Mouse (Mus musculus) testis, postnatal 10 days (tissue): ENCODE measurements around the gene Synpr.

Experiments
- DNase-seq: peaks from one replicate; pipeline ENCODE4 v3.0.0; 2021; ENCODE audit warnings: low spot score

Synpr gene

GRCm38 (mm10) chr14:13355569-13356362 lies 71.2 kb downstream of the Synpr start:
- DNase-seq, result peak; percentile 58

GRCm38 (mm10) chr14:13357101-13357667 lies 72.6 kb downstream of the Synpr start:
- DNase-seq, result no peak

GRCm38 (mm10) chr14:13358037-13358436 lies 73.5 kb downstream of the Synpr start:
- DNase-seq, result no peak

DNA sequence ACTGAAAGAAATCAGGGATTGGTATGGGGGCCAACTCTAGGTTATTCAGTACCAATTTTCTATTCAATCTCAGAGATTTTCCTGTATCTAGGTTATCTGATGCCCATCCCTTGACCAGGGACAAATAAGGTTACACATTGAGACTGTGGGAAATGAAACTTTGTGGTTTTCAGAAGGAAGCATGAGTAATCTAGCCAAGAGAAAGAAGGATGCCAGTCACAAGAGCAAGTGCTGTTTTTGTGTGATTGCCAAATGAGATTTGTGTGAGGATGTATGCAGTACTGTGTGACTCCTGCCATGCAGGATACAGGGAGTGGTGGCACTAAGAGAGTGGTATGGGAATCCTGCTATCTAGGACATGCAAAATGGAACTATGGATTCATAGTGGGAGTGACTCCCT lies 76.6 kb downstream of the Synpr start:
- no peak for DNase-seq

DNA sequence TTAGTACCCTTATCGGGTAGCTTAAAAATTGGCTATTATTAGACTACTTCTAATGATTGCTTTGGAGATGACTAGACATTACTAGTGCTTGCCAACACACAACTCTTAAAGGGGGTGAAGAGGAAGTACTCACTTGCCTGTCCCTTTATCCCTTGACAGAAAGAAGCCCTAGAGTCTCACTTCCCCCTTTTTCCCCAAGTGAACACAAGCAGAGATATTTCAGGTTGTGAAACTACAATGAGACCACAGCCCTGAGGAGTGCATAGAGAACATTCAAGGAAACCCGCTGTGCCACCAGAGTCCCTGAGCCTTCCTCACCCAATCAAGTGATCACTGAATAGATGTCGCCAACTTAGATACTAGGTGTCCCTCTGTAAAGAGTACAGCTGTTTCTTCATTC lies 77.1 kb downstream of the Synpr start:
- no peak for DNase-seq

DNA sequence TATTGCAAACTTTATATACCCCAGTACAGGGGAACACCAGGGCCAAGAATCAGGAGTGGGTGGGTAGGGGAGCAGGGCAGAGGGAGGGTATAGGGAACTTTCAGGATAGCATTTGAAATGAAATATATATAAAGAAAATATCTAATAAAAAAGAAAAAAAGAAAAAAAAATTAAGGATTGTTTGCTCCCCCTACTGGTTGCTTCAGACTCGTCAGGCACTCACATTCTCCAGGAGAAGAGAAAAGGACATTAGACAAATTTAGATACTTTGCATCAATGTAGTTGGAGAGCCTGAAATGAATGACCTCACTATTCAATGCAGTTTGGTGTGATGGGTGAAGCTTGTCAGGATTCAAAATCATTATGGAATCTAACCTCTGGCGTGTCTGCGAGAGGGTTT lies 83.7 kb downstream of the Synpr start:
- no peak for DNase-seq

- DNase-seq, result no peak
Measured at GRCm38 (mm10) chr14:13389081-13389480, 104.5 kb downstream of the Synpr start.

DNA sequence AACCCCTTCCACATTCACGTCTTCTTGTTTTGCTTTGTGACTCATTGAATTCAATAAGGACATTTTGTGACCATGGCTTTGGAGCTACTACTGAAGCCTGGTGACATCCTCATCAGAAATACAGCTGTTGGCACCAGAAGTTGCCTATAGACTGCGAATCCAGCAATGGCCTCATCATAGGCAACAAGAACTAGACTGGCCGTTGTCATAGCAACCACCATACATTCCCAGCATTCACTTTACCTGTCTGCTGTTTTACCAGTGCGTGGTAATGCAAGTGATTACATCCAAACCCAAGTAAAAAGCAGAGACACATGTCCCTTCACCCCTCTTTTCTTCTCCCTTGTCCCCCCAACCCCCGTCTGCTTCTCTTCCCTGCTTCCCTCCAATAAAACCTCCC lies 105.4 kb downstream of the Synpr start:
- no peak for DNase-seq

DNA sequence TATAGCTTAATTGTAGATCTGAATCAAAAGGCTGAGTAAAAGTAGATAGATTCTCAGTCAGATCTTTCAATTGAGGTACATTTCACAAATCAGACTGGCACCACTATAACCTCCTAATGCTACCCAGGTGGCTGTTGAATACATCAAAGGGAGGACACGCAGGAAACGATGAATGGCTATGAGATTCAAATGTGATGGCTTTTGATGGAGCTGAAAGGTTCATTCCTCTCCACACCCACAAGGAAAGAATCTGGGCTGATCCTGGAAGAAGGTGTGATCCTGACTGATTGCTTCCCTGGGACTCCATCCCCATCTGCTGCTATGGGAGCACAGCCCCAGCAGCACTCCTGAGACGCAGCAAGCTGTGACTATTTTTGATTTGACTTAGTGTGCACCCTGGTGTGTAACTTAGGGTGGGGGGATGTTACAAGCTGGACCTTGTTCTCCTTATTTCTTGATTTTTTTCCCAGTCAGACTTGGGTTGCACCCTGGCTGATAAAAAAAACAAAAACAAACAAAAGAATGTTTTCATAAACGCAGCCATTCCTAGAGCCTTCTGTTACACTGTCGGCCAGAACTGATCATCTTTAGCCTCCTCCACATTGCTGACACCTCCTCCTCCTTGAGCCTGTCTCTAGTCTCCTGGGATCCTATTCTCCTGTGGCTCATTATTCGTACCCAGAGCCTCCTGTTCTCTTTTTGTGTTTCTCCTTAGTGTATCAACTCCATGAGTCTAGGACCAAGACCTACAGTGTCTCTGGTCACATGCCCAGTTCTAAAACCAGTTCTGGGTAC lies 114.8 kb downstream of the Synpr start:
- DNase-seq, result no peak

DNA sequence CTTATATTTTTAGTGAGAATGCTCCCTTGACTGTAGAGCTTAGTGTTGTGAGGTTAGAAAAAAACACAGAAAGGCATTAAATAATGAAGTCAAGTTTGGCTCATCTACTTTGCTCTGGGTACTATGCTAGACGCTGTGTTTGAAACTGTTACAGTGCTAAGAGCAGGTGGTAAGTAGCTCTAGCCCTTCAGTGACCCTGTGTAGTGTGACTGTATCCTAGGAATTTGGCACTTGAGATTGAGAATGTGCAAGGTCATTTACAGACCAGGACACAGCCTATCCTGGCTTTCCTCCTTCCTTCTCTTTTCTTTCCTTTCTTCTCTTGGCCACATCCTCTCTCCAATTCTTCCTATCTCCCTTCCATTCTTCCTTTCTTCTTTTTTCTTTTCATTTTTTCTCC lies 127.1 kb downstream of the Synpr start:
- no peak for DNase-seq

GRCm38 (mm10) chr14:13440723-13441122 lies 156.1 kb downstream of the Synpr start:
- DNase-seq, result no peak

- DNase-seq, result no peak
Measured at GRCm38 (mm10) chr14:13444908-13445307, 160.3 kb downstream of the Synpr start.

DNA sequence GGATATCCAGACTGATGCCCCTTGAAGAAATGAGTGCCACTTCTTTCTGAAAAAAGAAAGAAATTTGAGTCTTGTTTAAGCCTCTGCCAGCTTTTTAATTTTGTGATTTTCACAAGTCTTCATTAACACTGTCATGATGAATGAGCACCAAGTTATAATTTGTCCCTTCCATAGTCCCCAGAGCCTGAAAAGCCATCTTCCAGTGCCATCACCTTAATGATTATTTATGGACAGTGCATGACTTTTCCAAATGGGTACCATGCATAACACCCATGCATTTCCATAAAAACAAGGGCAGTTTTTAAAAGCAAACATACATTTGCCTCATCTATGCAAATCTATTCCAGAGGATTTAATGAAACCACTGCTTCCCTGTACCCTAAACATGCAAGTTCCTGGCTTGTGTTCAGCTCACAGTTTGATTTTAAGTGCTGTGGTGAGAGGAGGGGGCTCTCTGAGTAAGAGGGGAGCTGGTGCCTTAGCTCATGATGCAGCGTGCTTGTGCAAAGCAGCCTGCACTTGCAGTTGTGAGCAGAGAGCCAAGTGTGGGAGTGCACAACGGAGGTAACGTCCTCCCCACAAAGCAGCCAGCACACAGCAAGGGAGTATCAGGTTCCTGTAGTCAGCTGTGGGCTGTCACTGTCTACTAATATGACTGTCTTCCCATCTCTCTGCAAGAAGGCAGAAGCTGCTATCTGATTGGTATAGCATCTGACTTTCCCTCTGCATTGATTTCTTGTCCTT lies 169.1 kb downstream of the Synpr start:
- DNase-seq, result no peak

GRCm38 (mm10) chr14:13454991-13455390 lies 170.4 kb downstream of the Synpr start:
- DNase-seq, result no peak

DNA sequence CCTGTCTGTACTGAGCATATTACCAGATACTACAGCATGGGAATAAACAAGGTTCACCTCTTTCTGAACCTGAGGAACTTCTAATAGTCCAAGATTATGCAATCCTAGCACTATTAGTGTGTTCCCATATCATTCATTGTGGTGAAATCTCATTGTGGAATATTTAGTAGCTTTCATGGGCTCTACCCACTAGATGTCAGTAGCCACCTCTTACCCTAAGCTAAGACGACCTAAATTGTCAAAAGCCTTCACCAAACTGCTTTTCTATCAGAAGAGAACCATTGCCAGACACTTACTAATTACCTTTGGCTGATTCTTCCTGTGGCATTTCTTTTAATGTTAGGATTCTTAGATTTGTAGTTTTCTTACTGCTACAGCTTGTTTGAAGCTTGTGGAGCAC lies 174.8 kb downstream of the Synpr start:
- DNase-seq, result no peak

GRCm38 (mm10) chr14:13469211-13469610 lies 184.6 kb downstream of the Synpr start:
- DNase-seq, result no peak

GRCm38 (mm10) chr14:13477821-13478220 lies 193.2 kb downstream of the Synpr start:
- no peak for DNase-seq

GRCm38 (mm10) chr14:13505355-13505754 lies 220.8 kb downstream of the Synpr start:
- DNase-seq, result no peak

DNA sequence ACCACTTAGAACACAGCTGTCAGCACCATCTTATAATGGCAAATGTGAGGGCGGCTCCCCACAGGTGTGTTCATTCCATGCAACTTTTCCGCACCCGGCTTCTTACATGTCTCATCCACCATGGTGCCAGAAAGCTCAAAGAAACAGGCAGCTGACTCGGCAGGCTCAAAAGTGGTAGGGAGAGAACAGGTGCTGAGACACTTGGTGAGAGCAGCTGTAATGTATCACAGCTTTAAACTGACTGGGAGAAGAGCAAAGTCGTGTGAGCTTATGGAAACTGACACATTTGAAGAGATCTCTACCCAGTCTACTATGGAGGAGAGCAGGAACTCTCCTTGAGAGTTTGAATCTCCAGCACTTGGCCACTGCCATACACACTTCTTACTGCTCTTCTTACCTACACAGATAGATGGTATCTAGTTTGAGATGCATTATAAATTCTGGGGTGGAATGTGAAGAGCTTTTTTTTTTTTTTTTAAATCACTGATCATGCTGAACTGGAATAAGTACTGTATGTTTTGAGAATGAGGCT lies 234.1 kb downstream of the Synpr start:
- DNase-seq, result no peak

GRCm38 (mm10) chr14:13519239-13520011 lies 234.8 kb downstream of the Synpr start:
- DNase-seq, result no peak

DNA sequence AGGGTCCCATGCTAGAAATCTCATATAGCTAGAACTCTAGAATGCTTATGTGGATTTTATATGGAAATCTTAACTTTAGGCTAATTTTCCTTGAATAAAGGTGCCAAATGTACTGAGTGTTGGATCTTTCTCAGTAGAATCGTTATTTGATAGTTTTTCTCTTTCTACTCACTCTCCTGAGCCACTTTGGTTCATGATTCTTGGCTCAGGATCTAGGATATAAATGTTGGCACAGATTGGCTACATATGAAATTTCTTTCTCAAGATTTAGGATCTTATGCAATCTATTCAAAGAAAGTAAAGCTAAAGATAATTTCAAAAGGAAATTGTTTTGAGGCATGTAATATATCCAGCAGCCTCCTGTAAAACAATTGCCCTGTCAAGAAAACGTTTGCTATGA lies 263.2 kb downstream of the Synpr start:
- DNase-seq, result no peak
